Mouse (Mus musculus): Measurements from ENCODE around the gene Hectd4. TPM values are rescaled to one million over a fixed set of nuclear protein-coding genes. Genes with fewer than 3 reads are reported as not detected.
A peak's percentile ranks its signal among the peaks of the same experiment; 100 is the strongest.
"Not testable (repeated sequence)": the region's sequence is repeated elsewhere in the genome, so short reads cannot be mapped to it uniquely, and the experiment has no call there.

The Hectd4 gene
- total RNA-seq, 1 experiment from 2014 or later = 34.1 TPM

DNA sequence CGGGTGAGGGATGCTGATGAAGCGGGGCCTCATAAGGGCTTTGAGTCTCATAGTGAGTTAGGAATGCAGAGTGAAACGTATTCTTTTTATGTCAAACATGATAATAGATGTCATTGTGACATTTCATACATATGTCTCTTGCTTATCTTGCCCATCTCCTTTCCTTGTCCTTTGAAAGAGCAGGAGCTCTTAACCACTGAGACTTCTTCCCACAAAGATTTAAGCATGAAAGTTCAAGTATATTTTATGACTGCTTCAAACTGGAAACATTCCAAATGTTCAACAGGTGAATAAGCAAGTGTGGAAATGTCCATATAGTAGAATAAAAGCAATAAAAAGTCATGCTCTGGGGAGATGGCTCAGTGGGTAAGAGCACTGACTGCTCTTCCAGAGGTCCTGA is 6.4 kb downstream of the Hectd4 start:
- ATAC-seq (replicated peaks; ENCODE audit: insufficient number of reproducible peaks, low FRiP score, low TSS enrichment, poor library complexity, severe bottlenecking) = no peak

DNA sequence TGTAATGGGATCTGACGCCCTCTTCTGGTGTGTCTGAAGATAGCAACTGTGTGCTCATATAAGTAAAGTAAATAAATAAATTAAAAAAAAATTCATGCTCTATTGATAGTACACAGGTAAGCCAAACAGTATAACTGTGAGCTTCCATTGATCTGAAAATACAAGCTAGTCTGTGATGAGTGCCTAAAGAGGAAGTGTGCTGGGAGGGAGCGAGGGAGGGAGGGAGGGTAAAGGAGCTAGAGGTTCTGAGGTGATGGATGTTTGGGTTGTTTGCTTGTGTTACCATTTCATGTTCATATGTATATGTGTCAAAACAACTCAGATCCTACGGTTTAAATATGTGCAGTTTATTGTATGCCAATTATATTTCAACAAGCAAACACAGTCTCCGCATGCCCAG is 6.8 kb downstream of the Hectd4 start:
- 0 out of 2 replicates have a peak, but pooled peaks have one; percentile 31 for ATAC-seq (replicated peaks; ENCODE audit: insufficient number of reproducible peaks, low FRiP score, low TSS enrichment, poor library complexity, severe bottlenecking)

DNA sequence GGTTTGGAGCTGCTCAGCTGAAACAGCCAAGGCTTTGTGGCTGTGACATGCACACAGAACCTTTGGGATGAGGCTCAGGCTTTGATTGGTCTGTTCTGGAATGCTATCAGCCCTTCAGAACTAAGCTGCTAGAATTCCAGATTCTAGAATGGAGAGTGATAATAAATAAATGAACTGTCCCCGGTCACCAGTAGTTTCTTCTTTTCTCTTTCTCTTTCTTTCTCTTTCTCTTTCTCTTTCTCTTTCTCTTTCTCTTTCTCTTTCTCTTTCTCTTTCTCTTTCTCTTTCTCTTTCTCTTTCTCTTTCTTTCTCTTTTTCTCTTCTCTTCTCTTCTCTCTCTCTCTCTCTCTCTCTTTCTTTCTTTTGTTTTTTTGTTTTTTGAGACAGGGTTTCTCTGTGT is 7.3 kb downstream of the Hectd4 start:
- not testable (repeated sequence) for ATAC-seq (replicated peaks; ENCODE audit: insufficient number of reproducible peaks, low FRiP score, low TSS enrichment, poor library complexity, severe bottlenecking)

DNA sequence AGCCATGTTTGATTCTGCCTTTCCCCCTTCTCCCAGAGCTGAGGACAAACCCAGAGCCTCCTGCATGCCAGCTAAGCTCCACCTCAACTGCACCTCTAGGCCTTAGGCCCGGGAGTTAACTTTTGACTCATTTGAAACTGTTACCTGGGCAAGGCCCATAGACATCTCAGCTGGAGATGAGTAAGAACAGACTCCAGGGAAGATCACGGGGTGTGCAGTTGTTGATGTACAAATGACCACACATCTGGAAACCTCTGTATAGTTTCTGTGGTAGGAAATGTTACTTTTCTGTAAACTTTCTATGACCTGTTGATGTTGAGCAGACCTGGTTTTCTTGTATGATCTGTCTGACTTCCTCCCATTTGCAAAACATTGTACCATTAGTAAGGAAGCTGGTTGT is 9.2 kb downstream of the Hectd4 start:
- no peak for ATAC-seq (replicated peaks; ENCODE audit: insufficient number of reproducible peaks, low FRiP score, low TSS enrichment, poor library complexity, severe bottlenecking)

DNA sequence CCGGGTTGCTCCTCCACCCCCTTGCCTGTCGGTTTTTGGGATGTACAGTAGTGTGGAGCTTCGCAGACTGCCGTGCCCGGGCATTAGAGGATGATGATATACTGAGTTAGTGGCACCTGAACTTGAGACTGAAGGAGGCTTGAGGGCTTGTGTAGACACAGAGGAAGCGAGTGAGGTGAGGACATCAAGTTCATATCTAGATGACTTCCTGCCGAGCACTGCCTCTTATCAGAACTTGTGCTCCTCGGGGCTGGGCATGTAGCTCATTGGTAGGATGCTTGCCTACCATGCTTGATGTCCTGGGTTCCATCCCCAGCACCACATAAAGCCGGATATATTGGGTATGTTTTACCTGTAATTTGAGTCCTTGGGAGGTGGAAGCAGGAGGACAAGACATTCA is 10.8 kb downstream of the Hectd4 start:
- ATAC-seq (replicated peaks; ENCODE audit: insufficient number of reproducible peaks, low FRiP score, low TSS enrichment, poor library complexity, severe bottlenecking) = no peak

DNA sequence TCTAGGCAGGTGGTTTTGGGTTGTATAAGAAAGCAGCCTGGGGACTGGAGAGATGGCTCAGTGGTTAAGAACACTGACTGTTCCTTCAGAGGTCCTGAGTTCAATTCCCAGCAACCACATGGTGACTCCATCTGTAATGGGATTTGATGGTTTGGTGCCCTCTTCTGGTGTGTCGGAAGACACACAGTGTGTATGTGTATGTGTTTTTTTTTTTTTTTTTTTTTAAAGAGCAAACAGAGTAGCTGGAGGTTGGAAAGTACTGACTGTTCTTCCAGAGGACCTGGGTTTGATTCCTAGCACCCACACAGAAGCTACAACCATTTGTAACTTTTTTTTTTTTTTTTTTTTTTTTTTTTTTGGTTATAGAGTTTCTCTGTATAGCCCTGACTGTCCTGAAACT is 12.8 kb downstream of the Hectd4 start:
- no peak for ATAC-seq (replicated peaks; ENCODE audit: insufficient number of reproducible peaks, low FRiP score, low TSS enrichment, poor library complexity, severe bottlenecking)

DNA sequence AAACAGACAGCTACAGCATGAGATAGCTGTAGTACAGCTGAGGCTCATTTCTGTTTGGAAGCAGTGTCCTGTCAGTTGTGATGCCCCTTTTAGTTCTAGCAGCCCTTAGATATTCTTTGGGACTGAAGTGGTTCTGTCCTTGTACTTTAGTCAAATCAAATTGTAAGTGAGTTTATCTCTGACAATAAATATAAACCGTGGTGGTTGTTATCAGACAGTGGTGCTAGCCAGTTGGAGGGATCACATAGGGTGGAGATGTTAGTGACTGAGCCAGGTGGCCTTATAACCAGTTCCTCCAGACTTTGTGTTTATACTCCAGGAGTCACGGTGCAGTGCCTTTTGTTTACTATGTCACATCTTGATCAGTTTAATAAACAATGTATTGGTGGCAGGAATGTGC is 13.7 kb downstream of the Hectd4 start:
- no peak for ATAC-seq (replicated peaks; ENCODE audit: insufficient number of reproducible peaks, low FRiP score, low TSS enrichment, poor library complexity, severe bottlenecking)

DNA sequence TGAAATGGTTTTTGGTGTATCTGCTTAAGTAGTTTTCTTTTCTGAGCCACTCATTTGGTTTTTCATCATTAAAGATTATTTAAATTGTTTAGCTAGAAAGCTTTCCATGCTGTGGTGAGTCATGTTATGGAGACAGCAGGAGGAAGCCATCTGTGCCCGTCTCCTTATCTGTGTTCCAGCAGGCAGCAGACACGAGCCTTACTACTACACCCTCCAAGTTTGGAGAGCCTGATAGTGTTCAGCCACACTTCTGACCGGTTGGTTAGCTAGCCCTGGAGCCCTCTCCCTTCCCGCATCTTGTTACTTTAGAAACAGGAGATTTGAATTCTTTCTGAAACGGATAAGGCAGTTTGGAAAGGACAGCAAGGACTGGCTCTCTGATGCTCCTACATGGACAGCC is 16.2 kb downstream of the Hectd4 start:
- ATAC-seq (replicated peaks; ENCODE audit: insufficient number of reproducible peaks, low FRiP score, low TSS enrichment, poor library complexity, severe bottlenecking) = no peak

DNA sequence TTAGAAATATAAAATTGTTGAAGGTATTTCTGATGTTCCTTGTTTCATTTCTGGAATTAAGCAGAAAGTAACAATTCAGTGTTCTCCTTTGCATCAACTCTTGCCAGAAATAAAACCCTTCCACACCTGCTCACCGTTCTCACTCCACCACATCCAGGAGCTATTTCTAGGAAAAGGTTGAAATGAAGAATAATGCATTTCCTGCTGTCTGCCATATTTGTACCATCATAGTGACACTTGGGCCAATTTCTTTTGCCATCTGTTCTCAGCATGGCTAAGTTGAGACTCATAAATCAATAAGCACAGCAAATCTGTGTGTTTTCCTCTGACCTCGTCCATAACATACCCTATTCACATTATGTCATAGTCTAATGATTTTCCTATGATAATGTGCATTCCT is 18.2 kb downstream of the Hectd4 start:
- no peak for ATAC-seq (replicated peaks; ENCODE audit: insufficient number of reproducible peaks, low FRiP score, low TSS enrichment, poor library complexity, severe bottlenecking)

DNA sequence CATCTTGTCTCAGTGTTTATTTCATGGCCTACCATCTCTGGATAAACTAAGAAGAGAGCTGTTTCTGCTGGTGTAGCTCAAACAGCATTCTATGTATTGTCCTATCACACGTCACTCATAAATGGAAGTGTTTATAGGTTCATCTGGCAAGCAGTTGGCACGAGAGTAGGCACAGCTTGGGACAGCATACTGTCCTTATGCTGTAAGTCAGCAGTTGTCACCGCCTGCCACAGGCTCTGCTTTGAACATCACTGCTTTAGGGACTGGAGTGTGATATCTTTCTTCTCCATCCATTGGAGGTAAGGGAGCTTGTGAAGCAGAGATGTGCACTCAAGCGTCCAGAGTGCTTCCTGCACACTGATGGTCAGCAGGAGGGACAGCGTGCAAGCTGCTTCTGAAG is 19.8 kb downstream of the Hectd4 start:
- no peak for ATAC-seq (replicated peaks; ENCODE audit: insufficient number of reproducible peaks, low FRiP score, low TSS enrichment, poor library complexity, severe bottlenecking)

DNA sequence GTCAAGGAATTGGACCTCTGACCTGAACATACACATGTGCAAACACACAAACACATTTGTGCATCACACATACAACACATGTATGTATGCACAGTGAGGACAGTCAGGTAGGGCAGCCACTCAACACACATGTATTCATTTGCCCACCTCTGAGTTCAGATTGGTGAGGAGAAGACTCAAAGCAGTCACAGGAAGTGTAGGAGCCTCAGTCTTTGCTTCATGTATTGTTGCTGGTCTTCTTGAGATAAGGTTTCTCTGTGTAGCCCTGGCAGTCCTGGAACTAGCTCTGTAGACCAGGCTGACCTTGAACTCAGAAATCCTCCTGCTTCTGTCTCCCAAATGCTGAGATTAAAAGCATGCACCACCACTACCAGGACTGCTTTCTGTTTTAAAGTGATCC is 21.2 kb downstream of the Hectd4 start:
- ATAC-seq (replicated peaks; ENCODE audit: insufficient number of reproducible peaks, low FRiP score, low TSS enrichment, poor library complexity, severe bottlenecking) = no peak

DNA sequence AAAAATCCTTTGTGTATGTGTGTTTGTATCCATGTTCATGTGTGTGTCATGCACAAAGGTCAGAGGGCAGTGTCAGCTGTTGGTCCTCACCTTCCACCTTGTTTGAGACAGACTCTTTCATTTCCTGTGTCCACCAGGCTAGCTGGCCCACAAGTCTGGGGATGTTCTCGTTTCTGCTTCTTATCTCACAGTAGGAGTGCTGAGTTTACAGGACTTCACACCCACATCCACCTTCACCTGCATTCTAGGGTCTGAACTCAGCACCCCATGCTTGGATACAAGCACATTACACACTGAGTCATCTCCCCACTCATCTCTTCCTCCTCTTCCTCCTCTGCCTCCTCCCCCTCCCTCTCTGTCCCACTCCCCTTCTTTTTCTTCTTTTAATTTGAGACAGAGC is 22.2 kb downstream of the Hectd4 start:
- ATAC-seq (replicated peaks; ENCODE audit: insufficient number of reproducible peaks, low FRiP score, low TSS enrichment, poor library complexity, severe bottlenecking) = no peak

DNA sequence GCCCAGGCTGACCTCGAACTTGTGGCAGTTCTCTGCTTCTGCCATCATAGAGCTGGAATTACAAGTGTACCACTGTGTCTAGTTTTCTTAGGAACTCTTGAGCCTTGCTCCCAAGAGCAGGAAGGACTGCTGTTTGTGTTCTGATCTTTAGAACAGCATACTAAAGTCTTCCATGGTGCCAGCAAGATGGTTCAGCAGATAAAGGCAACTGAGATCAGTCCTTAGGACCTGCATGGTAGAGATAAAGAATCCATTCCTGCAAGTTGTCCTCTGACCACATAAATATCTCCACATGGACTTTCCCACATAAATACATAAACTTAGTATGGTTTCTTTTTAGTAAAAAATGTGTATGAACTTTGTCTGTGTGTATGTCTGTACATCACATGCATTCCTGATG is 22.7 kb downstream of the Hectd4 start:
- ATAC-seq (replicated peaks; ENCODE audit: insufficient number of reproducible peaks, low FRiP score, low TSS enrichment, poor library complexity, severe bottlenecking) = no peak

DNA sequence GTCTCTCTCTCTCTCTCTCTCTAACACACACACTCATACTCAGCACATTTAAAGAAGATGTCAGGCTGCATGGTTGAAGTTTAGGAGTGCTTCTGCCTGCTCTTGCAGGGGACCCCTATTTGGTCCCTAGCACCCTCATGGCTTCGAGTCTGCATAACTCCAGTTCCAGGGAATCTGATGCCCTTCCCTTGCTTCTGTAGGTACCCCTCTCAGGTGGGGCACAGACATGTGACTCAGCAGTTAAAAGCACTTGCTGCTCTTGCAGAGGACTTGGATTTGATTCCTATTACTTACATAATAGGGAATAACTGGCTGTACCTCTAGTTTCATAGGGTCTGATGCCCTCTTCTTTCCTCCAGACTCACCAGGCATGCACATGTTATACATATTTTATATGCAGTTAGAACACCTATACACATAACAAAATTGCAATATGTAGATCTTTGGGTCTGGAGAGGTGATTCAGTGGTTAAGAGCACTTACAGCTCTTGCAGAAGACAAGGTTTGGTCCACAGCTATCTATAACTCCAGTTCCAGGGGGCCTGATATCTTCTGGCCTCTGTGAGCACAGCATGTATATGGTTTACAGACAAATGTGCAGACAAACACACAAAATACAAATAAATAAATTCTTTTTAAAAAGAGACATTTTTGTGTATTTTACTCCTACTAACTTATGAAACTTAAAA is 23.8 kb downstream of the Hectd4 start:
- no peak for ATAC-seq (replicated peaks; ENCODE audit: insufficient number of reproducible peaks, low FRiP score, low TSS enrichment, poor library complexity, severe bottlenecking)

DNA sequence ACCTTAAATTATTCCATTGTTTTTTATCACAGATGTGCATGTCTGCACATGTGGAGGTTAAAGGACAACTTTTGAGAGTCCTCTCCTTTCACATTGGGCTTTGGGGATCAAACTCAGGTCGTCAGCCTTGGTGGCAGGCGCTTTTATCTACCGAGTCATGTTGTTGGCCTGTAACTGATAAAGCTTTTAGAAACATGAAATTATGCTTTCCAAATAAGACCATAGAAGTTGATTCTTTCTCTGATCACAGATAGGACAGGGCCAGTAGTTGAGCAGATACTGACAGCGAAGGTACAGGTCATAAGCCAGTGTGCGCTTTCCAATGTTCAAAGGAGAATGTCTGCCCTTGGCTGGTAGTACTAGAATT is 24.3 kb downstream of the Hectd4 start:
- ATAC-seq (replicated peaks; ENCODE audit: insufficient number of reproducible peaks, low FRiP score, low TSS enrichment, poor library complexity, severe bottlenecking) = no peak

DNA sequence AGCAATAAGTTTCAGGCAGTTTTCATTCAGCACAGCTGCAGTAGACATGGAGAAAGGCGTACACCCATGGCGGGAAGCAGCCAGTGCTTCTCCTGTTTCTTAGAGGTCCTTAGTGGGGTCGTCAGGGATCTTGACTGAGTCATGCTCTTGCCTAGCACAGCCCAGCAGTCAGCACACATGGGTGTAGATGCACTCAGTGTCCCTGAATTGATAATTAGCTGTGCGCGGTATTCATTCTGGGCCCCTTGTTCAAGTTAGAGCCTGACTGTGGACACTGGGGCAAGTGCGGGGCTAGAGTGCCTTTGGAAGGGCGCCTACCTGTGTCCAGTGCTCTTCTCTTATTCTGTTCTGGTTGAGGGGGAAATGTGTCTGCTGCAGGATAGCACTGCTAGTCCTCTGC is 25.2 kb downstream of the Hectd4 start:
- ATAC-seq (replicated peaks; ENCODE audit: insufficient number of reproducible peaks, low FRiP score, low TSS enrichment, poor library complexity, severe bottlenecking) = no peak

DNA sequence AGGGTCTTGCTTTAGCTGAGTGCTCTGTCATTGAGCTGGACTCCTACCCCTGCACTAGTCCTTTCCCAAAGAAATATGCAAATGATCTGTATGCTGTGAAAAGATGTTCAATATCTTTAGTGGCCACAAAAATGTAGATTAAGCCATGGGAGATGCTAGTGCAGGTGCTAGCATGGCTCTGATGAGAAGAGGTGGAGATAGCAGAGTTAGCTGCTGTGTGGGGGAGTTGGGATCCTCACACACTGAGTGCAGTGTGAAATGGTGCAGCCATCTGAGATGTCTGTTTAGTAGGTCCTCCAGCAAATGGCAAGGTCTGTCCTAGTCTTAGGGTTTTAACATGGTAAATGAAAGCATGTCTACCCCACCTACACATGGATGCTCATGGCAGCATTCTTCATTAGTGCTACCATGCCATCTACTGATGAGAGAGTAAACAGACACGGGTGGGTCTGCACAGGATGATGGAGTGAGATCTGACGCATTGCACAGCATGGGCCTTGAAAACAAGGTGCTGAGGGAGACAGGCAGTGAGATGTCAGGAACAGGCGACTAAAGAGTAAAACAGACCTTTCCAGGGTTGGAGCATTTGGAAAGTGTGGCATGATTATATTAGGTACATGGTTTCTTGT is 28.9 kb downstream of the Hectd4 start:
- no peak for ATAC-seq (replicated peaks; ENCODE audit: insufficient number of reproducible peaks, low FRiP score, low TSS enrichment, poor library complexity, severe bottlenecking)

DNA sequence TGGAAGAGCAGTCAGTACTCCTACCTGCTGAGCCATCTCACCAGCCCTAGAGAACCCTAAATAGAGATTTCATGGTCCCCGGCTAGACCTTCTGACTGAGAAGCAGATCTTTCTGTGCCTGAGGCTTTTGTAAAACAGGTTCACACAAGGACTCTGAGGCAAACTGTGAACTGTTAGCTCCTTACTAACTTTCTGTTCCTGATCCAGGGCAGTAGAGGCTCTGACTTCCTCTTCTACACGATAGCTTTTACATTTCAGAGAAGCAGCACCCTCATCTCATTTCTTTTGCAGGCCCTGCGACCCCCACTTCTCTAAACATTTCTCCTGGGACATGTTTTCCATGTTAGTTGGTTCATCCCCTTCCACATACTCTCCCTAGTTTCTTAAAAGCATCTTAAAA is 29.7 kb downstream of the Hectd4 start:
- ATAC-seq (replicated peaks; ENCODE audit: insufficient number of reproducible peaks, low FRiP score, low TSS enrichment, poor library complexity, severe bottlenecking) = 0 out of 2 replicates have a peak, but pooled peaks have one; percentile 41

DNA sequence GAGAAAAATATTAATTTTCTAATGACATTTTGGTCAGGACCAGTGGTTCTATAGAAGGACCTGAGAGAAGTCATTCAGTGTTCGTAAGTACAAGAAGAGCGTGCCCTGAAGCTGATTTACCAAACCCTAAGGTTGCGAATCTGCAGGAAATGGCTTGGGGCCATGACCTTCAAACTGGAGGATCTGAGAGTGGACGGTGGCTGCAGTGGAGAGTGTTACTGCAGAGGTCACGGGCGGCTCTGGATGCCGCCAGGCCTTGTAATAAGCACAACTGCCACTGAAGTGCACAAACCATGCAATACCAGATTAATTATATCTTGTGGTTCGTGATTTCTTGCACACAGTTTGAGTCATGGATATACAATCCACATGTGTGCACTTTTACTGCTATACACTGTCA is 31.8 kb downstream of the Hectd4 start:
- peak; percentile 65 for ATAC-seq (replicated peaks; ENCODE audit: insufficient number of reproducible peaks, low FRiP score, low TSS enrichment, poor library complexity, severe bottlenecking)

DNA sequence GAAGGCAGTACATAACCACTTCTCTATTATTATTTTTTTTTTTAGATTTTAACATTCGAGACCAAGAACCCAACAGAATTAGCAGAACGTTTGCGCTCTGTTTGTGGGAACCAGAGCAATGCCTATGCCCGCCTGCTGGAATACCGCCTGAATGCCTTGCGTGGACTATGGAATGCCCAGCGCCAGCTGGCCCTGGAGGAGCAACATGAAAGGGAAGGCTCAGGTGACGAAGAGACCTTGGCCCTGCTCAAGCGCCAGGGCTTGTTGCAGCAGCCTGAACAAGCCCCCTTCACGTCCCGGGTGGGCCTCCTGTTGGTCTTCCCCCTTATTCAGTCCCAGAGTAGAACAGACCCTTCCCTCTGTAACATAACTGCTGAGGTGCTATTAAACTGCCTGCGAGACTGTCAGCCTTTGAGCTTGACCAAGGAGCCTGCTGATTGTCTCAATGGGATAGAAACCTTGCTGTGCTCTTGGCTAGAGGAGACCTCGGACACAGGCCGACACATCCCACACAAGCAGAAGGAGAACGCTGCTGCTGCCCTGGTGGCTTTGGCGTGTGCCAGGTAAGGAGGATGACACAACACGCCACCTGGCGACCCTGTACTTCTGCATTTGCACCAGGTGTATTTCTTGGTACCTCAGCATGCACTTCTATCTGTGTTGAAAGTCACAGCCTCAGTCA is 33.9 kb downstream of the Hectd4 start:
- no peak for ATAC-seq (replicated peaks; ENCODE audit: insufficient number of reproducible peaks, low FRiP score, low TSS enrichment, poor library complexity, severe bottlenecking)
